Mouse (Mus musculus) stomach, embryonic 15.5 days (tissue): ENCODE measurements at regions not wholly inside any gene's neighbourhood (a gene's known extent, or its start where the extent isn't known, plus 50 kb on each side); places are given as distances from the start of the nearest gene placed in this dataset.

Experiments used
- ATAC-seq: fragments of 200-750 bp; cut with Nextera tagmentation; 2 replicates; pipeline ENCODE4 v1.8.0; 2017; ENCODE audit warnings: low read depth, moderate number of reproducible peaks, moderate TSS enrichment; ENCODE audit not compliant: insufficient read depth, low FRiP score
- H3K27ac ChIP-seq: fragments of 300-500 bp; sonication (generic); 2 replicates; pipeline ENCODE4 v1.5.1; 2015; ENCODE audit warnings: mild to moderate bottlenecking, inconsistent platforms
- H3K27me3 ChIP-seq: fragments of 300-500 bp; sonication (generic); replicated peaks from 2 replicates; pipeline ENCODE4 v1.6.1; 2015; ENCODE audit warnings: inconsistent platforms
- H3K36me3 ChIP-seq: fragments of 300-500 bp; sonication (generic); 2 replicates; pipeline ENCODE4 v1.6.1; 2015; ENCODE audit warnings: inconsistent platforms
- H3K4me1 ChIP-seq: fragments of 300-500 bp; sonication (generic); 2 replicates; pipeline ENCODE4 v1.6.1; 2015; ENCODE audit warnings: inconsistent platforms
- H3K4me2 ChIP-seq: fragments of 300-500 bp; sonication (generic); 2 replicates; pipeline ENCODE4 v1.6.1; 2015; ENCODE audit warnings: mild to moderate bottlenecking, inconsistent platforms
- H3K4me3 ChIP-seq: fragments of 300-500 bp; sonication (generic); replicated peaks from 2 replicates; pipeline ENCODE4 v1.5.1; 2015; ENCODE audit warnings: inconsistent platforms
- H3K9ac ChIP-seq: fragments of 300-500 bp; sonication (generic); 2 replicates; pipeline ENCODE4 v1.6.1; 2015; ENCODE audit warnings: inconsistent platforms
- H3K9me3 ChIP-seq: fragments of 300-500 bp; sonication (generic); 2 replicates; pipeline ENCODE4 v1.6.1; 2016; ENCODE audit warnings: inconsistent platforms
- WGBS: fragments of 180-500 bp; shearing (Covaris S2); methylation state at CpG from one replicate; pipeline ENCODE4 v1.1.7; 2015; 5-methylcytosine and 5-hydroxymethylcytosine counted together

- no peak for ATAC-seq
- no peak overlapping the region for H3K27ac ChIP-seq
- 88% methylated on average over 3 of the region's 3 CpGs for WGBS
These were observed 552.6 kb upstream of the Mpdz start for GRCm38 (mm10) chr4:81995243-81995642.

GRCm38 (mm10) chr4:81988796-81989195, 546.2 kb upstream of the Mpdz start:
- 81% methylated on average over 2 of the region's 2 CpGs for WGBS
- no peak overlapping the region for H3K4me3 ChIP-seq
- H3K27ac ChIP-seq = no peak overlapping the region
- H3K9ac ChIP-seq = no peak overlapping the region
- no peaks in the 10 kb centered on the region for H3K4me1 ChIP-seq
- H3K27me3 ChIP-seq = no peaks in the 10 kb centered on the region
- H3K4me2 ChIP-seq = no peak overlapping the region
- no peaks in the 10 kb centered on the region for H3K36me3 ChIP-seq
- no peaks in the 10 kb centered on the region for H3K9me3 ChIP-seq
- ATAC-seq = no peak

More at GRCm38 (mm10) chr4:81995243-81995642, 552.6 kb upstream of the Mpdz start:
- no peaks in the 10 kb centered on the region for H3K9me3 ChIP-seq
- no peaks in the 10 kb centered on the region for H3K36me3 ChIP-seq
- H3K27me3 ChIP-seq = no peaks in the 10 kb centered on the region
- H3K9ac ChIP-seq = no peak overlapping the region
- H3K4me1 ChIP-seq = no peaks in the 10 kb centered on the region
- no peak overlapping the region for H3K4me3 ChIP-seq
- no peak overlapping the region for H3K4me2 ChIP-seq

GRCm38 (mm10) chr4:81986616-81987015, 544.0 kb upstream of the Mpdz start:
- Histone ChIP-seq H3K27ac (no peak overlapping the region), H3K4me3 (no peak overlapping the region), H3K9me3 (no peaks in the 10 kb centered on the region), H3K4me1 (no peaks in the 10 kb centered on the region), H3K4me2 (no peak overlapping the region), H3K9ac (no peak overlapping the region), H3K36me3 (no peaks in the 10 kb centered on the region), H3K27me3 (no peaks in the 10 kb centered on the region)
- ATAC-seq = no peak
- WGBS = 64% methylated on average over 4 of the region's 4 CpGs

- Histone ChIP-seq H3K9ac (no peak overlapping the region), H3K4me2 (no peak overlapping the region), H3K27ac (no peak overlapping the region), H3K4me1 (no peaks in the 10 kb centered on the region), H3K4me3 (no peak overlapping the region), H3K9me3 (no peaks in the 10 kb centered on the region), H3K36me3 (no peaks in the 10 kb centered on the region), H3K27me3 (no peaks in the 10 kb centered on the region)
- WGBS = 93% methylated on average over 1 of the region's 1 CpGs
- ATAC-seq = no peak
These were observed 539.2 kb upstream of the Mpdz start for GRCm38 (mm10) chr4:81981811-81982210.

- Histone ChIP-seq H3K4me1 (no peaks in the 10 kb centered on the region), H3K4me3 (no peak overlapping the region), H3K4me2 (no peak overlapping the region), H3K27me3 (no peaks in the 10 kb centered on the region), H3K9ac (no peak overlapping the region), H3K36me3 (no peaks in the 10 kb centered on the region), H3K27ac (no peak overlapping the region), H3K9me3 (no peaks in the 10 kb centered on the region)
- WGBS = 81% methylated on average over 10 of the region's 10 CpGs
- ATAC-seq = no peak
These were observed 527.9 kb upstream of the Mpdz start for GRCm38 (mm10) chr4:81970472-81970871.

GRCm38 (mm10) chr4:81969621-81970115, 527.1 kb upstream of the Mpdz start:
- H3K36me3 ChIP-seq = no peaks in the 10 kb centered on the region
- WGBS = 65% methylated on average over 3 of the region's 3 CpGs
- no peaks in the 10 kb centered on the region for H3K4me1 ChIP-seq
- ATAC-seq = no peak
- H3K27me3 ChIP-seq = no peaks in the 10 kb centered on the region
- H3K4me3 ChIP-seq = no peak overlapping the region
- no peaks in the 10 kb centered on the region for H3K9me3 ChIP-seq
- H3K9ac ChIP-seq = no peak overlapping the region
- H3K4me2 ChIP-seq = no peak overlapping the region
- H3K27ac ChIP-seq = no peak overlapping the region

- H3K36me3 ChIP-seq = no peaks in the 10 kb centered on the region
- no peak overlapping the region for H3K9ac ChIP-seq
- no peaks in the 10 kb centered on the region for H3K27me3 ChIP-seq
- ATAC-seq = no peak
- H3K27ac ChIP-seq = no peak overlapping the region
- H3K9me3 ChIP-seq = no peaks in the 10 kb centered on the region
- H3K4me1 ChIP-seq = 0 out of 2 replicates have a peak, but pooled peaks cover 3% of the 10 kb centered on the region
- WGBS = 97% methylated on average over 1 of the region's 1 CpGs
- no peak overlapping the region for H3K4me2 ChIP-seq
- H3K4me3 ChIP-seq = no peak overlapping the region
These were observed 523.5 kb upstream of the Mpdz start for GRCm38 (mm10) chr4:81966054-81966623.

- Histone ChIP-seq H3K4me1 (0 out of 2 replicates have a peak, but pooled peaks cover 3% of the 10 kb centered on the region), H3K4me3 (no peak overlapping the region), H3K36me3 (no peaks in the 10 kb centered on the region), H3K4me2 (no peak overlapping the region), H3K9me3 (no peaks in the 10 kb centered on the region), H3K27me3 (no peaks in the 10 kb centered on the region), H3K27ac (no peak overlapping the region), H3K9ac (no peak overlapping the region)
- peak; percentile 63; the same call in 1 of the 2 replicates for ATAC-seq
- WGBS = 43% methylated on average over 10 of the region's 10 CpGs
These were observed 520.5 kb upstream of the Mpdz start for GRCm38 (mm10) chr4:81963112-81963511.

GRCm38 (mm10) chr4:81962586-81962985, 520.0 kb upstream of the Mpdz start:
- WGBS = 50% methylated on average over 5 of the region's 5 CpGs
- ATAC-seq = no peak
- peak overlapping the region; percentile 63; the same call in 1 of the 2 replicates for H3K27ac ChIP-seq
- H3K36me3 ChIP-seq = no peaks in the 10 kb centered on the region
- H3K4me1 ChIP-seq = 0 out of 2 replicates have a peak, but pooled peaks cover 3% of the 10 kb centered on the region
- H3K9me3 ChIP-seq = no peaks in the 10 kb centered on the region
- H3K4me2 ChIP-seq = no peak overlapping the region
- H3K9ac ChIP-seq = no peak overlapping the region
- no peaks in the 10 kb centered on the region for H3K27me3 ChIP-seq
- no peak overlapping the region for H3K4me3 ChIP-seq

GRCm38 (mm10) chr4:81960552-81961534, 518.2 kb upstream of the Mpdz start:
- Histone ChIP-seq H3K36me3 (no peaks in the 10 kb centered on the region), H3K27me3 (no peaks in the 10 kb centered on the region), H3K9ac (no peak overlapping the region), H3K4me3 (no peak overlapping the region), H3K27ac (no peak overlapping the region), H3K4me2 (no peak overlapping the region), H3K9me3 (no peaks in the 10 kb centered on the region), H3K4me1 (peaks cover 3% of the 10 kb centered on the region; the same call in 1 of the 2 replicates)
- WGBS = 78% methylated on average over 16 of the region's 16 CpGs
- no peak for ATAC-seq

- no peaks in the 10 kb centered on the region for H3K27me3 ChIP-seq
- H3K4me2 ChIP-seq = no peak overlapping the region
- no peak; the same call in 1 of the 2 replicates for ATAC-seq
- no peak overlapping the region for H3K9ac ChIP-seq
- H3K9me3 ChIP-seq = no peaks in the 10 kb centered on the region
- H3K36me3 ChIP-seq = no peaks in the 10 kb centered on the region
- no peak overlapping the region for H3K4me3 ChIP-seq
- no peaks in the 10 kb centered on the region; the same call in 1 of the 2 replicates for H3K4me1 ChIP-seq
- WGBS = 35% methylated on average over 6 of the region's 6 CpGs
- peak overlapping the region; percentile 37; the same call in 1 of the 2 replicates for H3K27ac ChIP-seq
These were observed 514.5 kb upstream of the Mpdz start for GRCm38 (mm10) chr4:81956926-81957694.
